In the genomic region with DNA sequence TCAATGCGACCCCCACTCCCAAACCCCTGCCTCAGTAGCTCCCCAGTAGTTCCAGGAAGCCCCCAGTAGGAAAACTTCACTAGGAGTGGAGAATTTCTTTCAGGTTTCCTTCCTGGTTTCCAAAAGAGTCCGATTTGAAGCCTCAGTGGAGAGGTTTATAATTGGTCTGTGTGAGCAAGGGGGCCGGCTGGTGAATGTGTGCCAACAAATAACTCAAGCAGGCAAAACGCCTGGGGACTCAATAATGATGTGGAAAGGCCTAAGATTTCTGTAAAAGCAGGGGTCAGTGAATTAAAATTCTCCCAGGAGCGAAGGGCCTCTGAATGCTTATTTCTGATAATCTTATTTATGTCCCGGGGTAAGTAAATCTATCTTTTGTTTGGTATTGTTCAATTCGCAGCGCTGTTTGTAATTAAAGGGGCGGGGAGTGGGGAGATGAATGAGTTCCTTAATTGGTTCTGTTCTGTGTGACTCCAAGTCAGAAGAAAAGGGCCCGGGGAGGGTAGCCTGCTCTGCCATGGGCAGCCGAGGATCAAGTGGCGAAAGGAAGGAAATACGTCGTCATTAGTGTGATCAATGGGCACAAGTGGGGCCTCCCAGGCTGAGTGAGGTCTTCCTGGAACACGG, we compare ENCODE assay signal across 11 mouse cellular contexts. TPM values are rescaled to one million over a fixed set of nuclear protein-coding genes. Genes with fewer than 3 reads are reported as not detected.
DNase-seq lines count a peak whose midpoint lies in the region; ATAC-seq and TF ChIP-seq lines count a peak whose summit lies in the region.
"Had no signal": no experiment of that assay in that cellular context is flagged by ENCODE, and none has a peak within 500 bp of the region (broad histone marks: within the 10 kb centered on the region; RNA-seq: fewer than 3 reads in every experiment).

No protein-coding gene starts in this region.

- H3K4me2 ChIP-seq in intestine, embryonic 16.5 days (ENCODE audit: low read depth, low read length): no peak overlapping the region

- no peak overlapping the region for H3K9ac ChIP-seq in intestine, embryonic 16.5 days (ENCODE audit: low read depth, low read length)

- TF ChIP-seq POLR2A in brain, embryonic 14.5 days (IDR thresholded peaks at IDR 0.05; ENCODE audit: borderline replicate concordance, extremely low read depth, insufficient read depth, insufficient read length, poor library complexity, severe bottlenecking): no peak

- H3K36me3 ChIP-seq in midbrain, embryonic 10.5 days: no peaks in the 10 kb centered on the region
- H3K36me3 ChIP-seq in intestine, embryonic 16.5 days (ENCODE audit: control insufficient read depth, insufficient read depth, low read length): no peaks in the 10 kb centered on the region

- no peak for TF ChIP-seq CTCF in brain, embryonic 14.5 days (IDR thresholded peaks at IDR 0.05; ENCODE audit: borderline replicate concordance, extremely low read depth, insufficient read depth, insufficient read length)

- DNase-seq in MN1 (ENCODE audit: low spot score): peak; percentile 66
- peak; percentile 93 for DNase-seq in brain, embryonic 14.5 days (ENCODE audit: low read depth)
- peak; percentile 51 for DNase-seq in forelimb bud, embryonic 11.5 days (ENCODE audit: low read depth, low spot score)
- no peak for DNase-seq in midbrain, embryonic 10.5 days (ENCODE audit: low spot score)
- DNase-seq in B cell, adult 2 months: no peak
- no peak for DNase-seq in right cerebral cortex, postnatal 14 days
- DNase-seq in layer of hippocampus, adult 9-10 months (ENCODE audit: low spot score): no peak
- DNase-seq: heart, postnatal 10 days; liver had no signal

- peak overlapping the region; percentile 32 for H3K4me3 ChIP-seq in midbrain, embryonic 10.5 days
- no peak overlapping the region for H3K4me3 ChIP-seq in intestine, embryonic 16.5 days (ENCODE audit: low read length)
- H3K4me3 ChIP-seq: megakaryocyte, embryonic 14.5 days had no signal

- no peak for ATAC-seq in intestine, embryonic 16.5 days

- H3K4me1 ChIP-seq in midbrain, embryonic 10.5 days: peaks cover 14% of the 10 kb centered on the region
- peaks cover 6% of the 10 kb centered on the region; the same call in 1 of the 2 replicates for H3K4me1 ChIP-seq in intestine, embryonic 16.5 days (ENCODE audit: control insufficient read depth, insufficient read depth, low read length)
- H3K4me1 ChIP-seq: megakaryocyte, embryonic 14.5 days had no signal

- 28% methylated on average over 15 of the region's 15 CpGs for WGBS in midbrain, embryonic 10.5 days
- WGBS in intestine, embryonic 16.5 days: 57% methylated on average over 15 of the region's 15 CpGs

- H3K9me3 ChIP-seq in midbrain, embryonic 10.5 days (replicated peaks): no peaks in the 10 kb centered on the region
- H3K9me3 ChIP-seq in intestine, embryonic 16.5 days (ENCODE audit: control insufficient read depth, low read length): no peaks in the 10 kb centered on the region

- H3K27ac ChIP-seq in midbrain, embryonic 10.5 days (replicated peaks): peak overlapping the region; percentile 67
- H3K27ac ChIP-seq in intestine, embryonic 16.5 days (ENCODE audit: low read length): no peak overlapping the region

- H3K27me3 ChIP-seq in midbrain, embryonic 10.5 days (ENCODE audit: low read depth, poor library complexity, severe bottlenecking): peaks cover 38% of the 10 kb centered on the region
- no peaks in the 10 kb centered on the region for H3K27me3 ChIP-seq in intestine, embryonic 16.5 days (replicated peaks; ENCODE audit: control insufficient read depth, insufficient read depth, low read length)
- H3K27me3 ChIP-seq: megakaryocyte, embryonic 14.5 days had no signal

RNA-seq across cellular contexts. Expression of gene Ccdc60, which starts 23.4 kb away (rescaled TPM):
- 1.2 and 2.7 TPM in 2 replicates for polyA plus RNA-seq in brain, embryonic 14.5 days (2012; rRNA removed)
- polyA plus RNA-seq in midbrain, embryonic 10.5 days (2016; fragmentation: Nextera tagmentation; extraction: Ambion mirVana): 1.7 and 2.1 TPM in 2 replicates
- 1.6 TPM in 2 replicates for polyA plus RNA-seq in intestine, embryonic 16.5 days (2015; fragmentation: Nextera tagmentation; extraction: Ambion mirVana)

Comparison
In these comparisons a context has a peak if more than half of its experiments do, and no peak if none do; other contexts are left out.
1. DNase-seq: peak in MN1 (single experiment), brain, embryonic 14.5 days (single experiment) and forelimb bud, embryonic 11.5 days (single experiment); none in midbrain, embryonic 10.5 days (single experiment), B cell, adult 2 months (0 of 2), right cerebral cortex, postnatal 14 days (single experiment) and layer of hippocampus, adult 9-10 months (single experiment).